Mouse (Mus musculus) testis, adult 2 months (tissue): ENCODE data around the gene Acads. TPM values are rescaled to one million over a fixed set of nuclear protein-coding genes. Genes with fewer than 3 reads are reported as not detected.

Experiments
- H3K27ac ChIP-seq: fragments of 200-500 bp; 2 replicates; pipeline ENCODE4 v1.5.1; 2012; ENCODE audit warnings: low read depth, low read length; ENCODE audit not compliant: control insufficient read depth, insufficient read depth
- H3K27me3 ChIP-seq: fragments of 200-500 bp; 2 replicates; pipeline ENCODE4 v1.6.1; 2012; ENCODE audit warnings: mild to moderate bottlenecking, low read length, moderate library complexity; ENCODE audit not compliant: control insufficient read depth, insufficient read depth
- H3K36me3 ChIP-seq: fragments of 200-500 bp; 2 replicates; pipeline ENCODE4 v1.6.1; 2012; ENCODE audit warnings: mild to moderate bottlenecking, low read length; ENCODE audit not compliant: control insufficient read depth, insufficient read depth
- H3K4me1 ChIP-seq: fragments of 200-500 bp; 2 replicates; pipeline ENCODE4 v1.6.1; 2012; ENCODE audit warnings: low read length; ENCODE audit not compliant: control insufficient read depth, insufficient read depth
- H3K4me3 ChIP-seq: fragments of 200-500 bp; 2 replicates; pipeline ENCODE4 v1.5.1; 2012; ENCODE audit warnings: low read depth, mild to moderate bottlenecking, low read length, moderate library complexity, mixed read lengths; ENCODE audit not compliant: control insufficient read depth
- CTCF ChIP-seq: fragments of 200-500 bp; IDR thresholded peaks from 2 replicates; pipeline ENCODE4 v1.5.1; 2012; ENCODE audit warnings: low read depth, mild to moderate bottlenecking, inconsistent platforms, low read length, moderate library complexity; ENCODE audit not compliant: control insufficient read depth, insufficient read depth, insufficient replicate concordance
- POLR2A ChIP-seq: fragments of 200-500 bp; IDR thresholded peaks from 2 replicates; pipeline ENCODE4 v1.6.1; 2012; ENCODE audit warnings: low read depth, mild to moderate bottlenecking, inconsistent platforms, low read length, moderate library complexity; ENCODE audit not compliant: control insufficient read depth
- polyA plus RNA-seq: library from polyadenylated mRNA; depleted of rRNA; stranded (reverse); fragments of >200 nt; gene quantifications from 2 replicates; pipeline ENCODE4 v1.2.3, GENCODE M21; 2012

Acads gene
- polyA plus RNA-seq, 1 experiment: 12.1 TPM

- TF ChIP-seq CTCF (no peak), POLR2A (no peak)
- no peaks in the 10 kb centered on the region for H3K27me3 ChIP-seq
- peaks cover 2% of the 10 kb centered on the region; the same call in 1 of the 2 replicates for H3K4me1 ChIP-seq
- H3K4me3 ChIP-seq: no peak overlapping the region
- no peak overlapping the region for H3K27ac ChIP-seq
- peaks cover 1% of the 10 kb centered on the region for H3K36me3 ChIP-seq
Observed at GRCm38 (mm10) chr5:115148378-115148777, 29.2 kb upstream of the Acads start.

GRCm38 (mm10) chr5:115147388-115147787 lies 28.2 kb upstream of the Acads start:
- Histone ChIP-seq H3K27me3 (no peaks in the 10 kb centered on the region), H3K4me3 (no peak overlapping the region), H3K27ac (no peak overlapping the region), H3K36me3 (peaks cover 1% of the 10 kb centered on the region), H3K4me1 (no peaks in the 10 kb centered on the region)
- no peak for TF ChIP-seq POLR2A
- TF ChIP-seq CTCF: no peak

- no peak for TF ChIP-seq CTCF
- TF ChIP-seq POLR2A: no peak
- H3K4me3 ChIP-seq: no peak overlapping the region
- H3K4me1 ChIP-seq: no peaks in the 10 kb centered on the region
- H3K27ac ChIP-seq: no peak overlapping the region
- no peaks in the 10 kb centered on the region for H3K27me3 ChIP-seq
- peaks cover 1% of the 10 kb centered on the region for H3K36me3 ChIP-seq
Observed at GRCm38 (mm10) chr5:115146747-115147130, 27.6 kb upstream of the Acads start.

GRCm38 (mm10) chr5:115145976-115146746 lies 27.0 kb upstream of the Acads start:
- Histone ChIP-seq H3K4me3 (no peak overlapping the region), H3K27ac (no peak overlapping the region), H3K27me3 (no peaks in the 10 kb centered on the region), H3K4me1 (no peaks in the 10 kb centered on the region), H3K36me3 (peaks cover 1% of the 10 kb centered on the region)
- TF ChIP-seq CTCF: no peak
- TF ChIP-seq POLR2A: no peak

- no peaks in the 10 kb centered on the region; the same call in none of the 2 replicates for H3K36me3 ChIP-seq
- H3K27me3 ChIP-seq: no peaks in the 10 kb centered on the region
- H3K4me1 ChIP-seq: no peaks in the 10 kb centered on the region
- TF ChIP-seq POLR2A: no peak
- no peak for TF ChIP-seq CTCF
- no peak overlapping the region for H3K27ac ChIP-seq
- no peak overlapping the region for H3K4me3 ChIP-seq
Observed at GRCm38 (mm10) chr5:115145253-115145968, 26.3 kb upstream of the Acads start.

- no peak overlapping the region for H3K4me3 ChIP-seq
- H3K36me3 ChIP-seq: no peaks in the 10 kb centered on the region; the same call in none of the 2 replicates
- H3K27ac ChIP-seq: no peak overlapping the region
- TF ChIP-seq CTCF (no peak), POLR2A (no peak)
- H3K27me3 ChIP-seq: no peaks in the 10 kb centered on the region
- H3K4me1 ChIP-seq: no peaks in the 10 kb centered on the region
Observed at GRCm38 (mm10) chr5:115144471-115144870, 25.3 kb upstream of the Acads start.

GRCm38 (mm10) chr5:115143552-115143951 lies 24.4 kb upstream of the Acads start:
- Histone ChIP-seq H3K27ac (no peak overlapping the region), H3K36me3 (no peaks in the 10 kb centered on the region; the same call in none of the 2 replicates)
- TF ChIP-seq POLR2A (no peak), CTCF (no peak)

More at GRCm38 (mm10) chr5:115143552-115143951, 24.4 kb upstream of the Acads start:
- no peak overlapping the region for H3K4me3 ChIP-seq
- no peaks in the 10 kb centered on the region for H3K4me1 ChIP-seq
- H3K27me3 ChIP-seq: no peaks in the 10 kb centered on the region
